ENCODE assay signal across 9 mouse cellular contexts in the genomic region with DNA sequence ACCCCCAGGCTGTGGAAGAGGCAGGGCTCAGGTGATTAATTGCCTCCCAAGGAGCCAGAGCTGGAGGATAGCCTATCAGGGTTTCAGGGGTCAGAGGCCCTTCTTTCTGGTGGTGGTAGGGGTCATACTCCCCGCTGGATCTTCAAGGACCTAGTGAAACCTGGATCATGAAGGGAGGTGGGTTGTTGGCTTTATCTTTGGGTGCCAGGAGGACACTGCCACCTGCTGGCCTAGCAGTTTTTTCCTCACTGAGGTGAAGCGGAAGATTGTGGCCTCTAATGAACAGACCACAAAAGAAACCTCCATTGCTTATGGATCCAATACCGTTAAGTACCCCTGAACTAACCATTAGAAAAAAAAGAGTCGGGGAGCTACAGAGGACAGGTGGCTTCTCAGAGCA. TPM values are rescaled to one million over a fixed set of nuclear protein-coding genes. Genes with fewer than 3 reads are reported as not detected.
DNase-seq lines count a peak whose midpoint lies in the region; ATAC-seq and TF ChIP-seq lines count a peak whose summit lies in the region.
"Had no signal": no experiment of that assay in that cellular context is flagged by ENCODE, and none has a peak within 500 bp of the region (broad histone marks: within the 10 kb centered on the region; RNA-seq: fewer than 3 reads in every experiment).

No protein-coding gene starts in this region.

- no peaks in the 10 kb centered on the region for H3K36me3 ChIP-seq in heart, postnatal 0 days (replicated peaks; ENCODE audit: control insufficient read depth, insufficient read depth, low read length)
- H3K36me3 ChIP-seq: embryonic facial prominence, embryonic 12.5 days had no signal

- DNase-seq in heart, postnatal 0 days (ENCODE audit: low spot score), result no peak
- no peak for DNase-seq in heart, adult 8-10 months (ENCODE audit: low spot score)
- DNase-seq in thymus, postnatal 14 days, result peak; percentile 44
- no peak for DNase-seq in thymus, adult 18-20 months
- peak; percentile 74 for DNase-seq in brain, embryonic 14.5 days (ENCODE audit: low read depth)
- peak; percentile 77 to 84 for DNase-seq in kidney, postnatal 25 days
- no peak for DNase-seq in ovary, postnatal 14 days (ENCODE audit: low spot score)

- WGBS in heart, postnatal 0 days, result 32% methylated on average over 4 of the region's 4 CpGs

- ATAC-seq in heart, postnatal 0 days (ENCODE audit: insufficient read depth, low read depth), result no peak
- ATAC-seq in neutrophil, adult 5-6 weeks (ENCODE audit: extremely low read depth, insufficient number of reproducible peaks, low FRiP score, poor library complexity, severe bottlenecking), result peak; percentile 51; the same call in 1 of the 2 replicates

- H3K4me1 ChIP-seq in heart, postnatal 0 days (ENCODE audit: control insufficient read depth, insufficient read depth), result peaks cover 11% of the 10 kb centered on the region
- H3K4me1 ChIP-seq: embryonic facial prominence, embryonic 12.5 days had no signal

- no peak overlapping the region for H3K4me3 ChIP-seq in heart, postnatal 0 days (ENCODE audit: low read depth, low read length)
- H3K4me3 ChIP-seq: embryonic facial prominence, embryonic 12.5 days had no signal

- no peak overlapping the region for H3K27ac ChIP-seq in heart, postnatal 0 days (ENCODE audit: low read depth)
- H3K27ac ChIP-seq: embryonic facial prominence, embryonic 12.5 days had no signal

- H3K4me2 ChIP-seq in heart, postnatal 0 days (ENCODE audit: low read depth, low read length), result no peak overlapping the region
- H3K4me2 ChIP-seq: embryonic facial prominence, embryonic 12.5 days had no signal

- H3K9me3 ChIP-seq in heart, postnatal 0 days (replicated peaks; ENCODE audit: control insufficient read depth, low read length), result no peaks in the 10 kb centered on the region
- H3K9me3 ChIP-seq: embryonic facial prominence, embryonic 12.5 days had no signal

- 0 out of 2 replicates have a peak, but pooled peaks cover 3% of the 10 kb centered on the region for H3K27me3 ChIP-seq in heart, postnatal 0 days (ENCODE audit: control insufficient read depth, insufficient read depth, low read length)

- H3K9ac ChIP-seq in heart, postnatal 0 days (replicated peaks; ENCODE audit: low read depth, low read length), result no peak overlapping the region
- H3K9ac ChIP-seq: embryonic facial prominence, embryonic 12.5 days had no signal

- TF ChIP-seq POLR2A in brain, embryonic 14.5 days (IDR thresholded peaks at IDR 0.05; ENCODE audit: borderline replicate concordance, extremely low read depth, insufficient read depth, insufficient read length, poor library complexity, severe bottlenecking), result no peak

- no peak for TF ChIP-seq EP300 in heart, postnatal 0 days (IDR thresholded peaks at IDR 0.05; ENCODE audit: low read depth)

- TF ChIP-seq CTCF in heart, postnatal 0 days (IDR thresholded peaks at IDR 0.05; ENCODE audit: low read depth), result peak; percentile 60
- peak; percentile 76; the same call in 1 of the 2 replicates for TF ChIP-seq CTCF in brain, embryonic 14.5 days (IDR thresholded peaks at IDR 0.05; ENCODE audit: borderline replicate concordance, extremely low read depth, insufficient read depth, insufficient read length)

RNA-seq across cellular contexts. Expression of a gene that starts 7.7 kb away (rescaled TPM):
- total RNA-seq in heart, postnatal 0 days (2014; rRNA removed; ENCODE audit: low replicate concordance), result 0.12 and 2.3 TPM in 2 replicates
- polyA plus RNA-seq in heart, postnatal 0 days (2015; fragmentation: Nextera tagmentation; extraction: Ambion mirVana), result 0.68 and 0.95 TPM in 2 replicates
- total RNA-seq in heart, adult 8-10 months (2022), result 10 to 100 TPM; 11.8 to 22.9 (median 17.5) TPM
- polyA plus RNA-seq in brain, embryonic 14.5 days (2012; rRNA removed), result 5.7 and 8.1 TPM in 2 replicates
- total RNA-seq in neutrophil, adult 5-6 weeks (2017), result not detected in 2 replicates

RNA-seq across cellular contexts. Expression of a gene that starts 9.8 kb away (rescaled TPM):
- 0.76 and 2.6 TPM in 2 replicates for total RNA-seq in heart, postnatal 0 days (2014; rRNA removed; ENCODE audit: low replicate concordance)
- polyA plus RNA-seq in heart, postnatal 0 days (2015; fragmentation: Nextera tagmentation; extraction: Ambion mirVana), result 2.0 and 2.2 TPM in 2 replicates
- total RNA-seq in heart, adult 8-10 months (2022), result 1 to 10 TPM; 3.8 to 5.2 (median 4.0) TPM
- polyA plus RNA-seq in brain, embryonic 14.5 days (2012; rRNA removed), result 22.3 and 23.7 TPM in 2 replicates
- 55.9 and 67.2 TPM in 2 replicates for total RNA-seq in neutrophil, adult 5-6 weeks (2017)

Comparison
In these comparisons a context has a peak if more than half of its experiments do, and no peak if none do; other contexts are left out.
1. DNase-seq: peak in thymus, postnatal 14 days (single experiment), brain, embryonic 14.5 days (single experiment) and kidney, postnatal 25 days (2 of 2); none in heart, postnatal 0 days (single experiment), heart, adult 8-10 months (single experiment), thymus, adult 18-20 months (0 of 2) and ovary, postnatal 14 days (single experiment).